Mouse (Mus musculus): ENCODE measurements around the gene Hist1h4c.
A peak's percentile ranks its signal among the peaks of the same experiment; 100 is the strongest.

The Hist1h4c gene

GRCm38 (mm10) chr13:23698300-23698693, at the start of gene Hist1h4c:
Gene Hist1h4c (minus strand): TSS chr13:23698454.
- peak; percentile 96 to 100 for DNase-seq

DNA sequence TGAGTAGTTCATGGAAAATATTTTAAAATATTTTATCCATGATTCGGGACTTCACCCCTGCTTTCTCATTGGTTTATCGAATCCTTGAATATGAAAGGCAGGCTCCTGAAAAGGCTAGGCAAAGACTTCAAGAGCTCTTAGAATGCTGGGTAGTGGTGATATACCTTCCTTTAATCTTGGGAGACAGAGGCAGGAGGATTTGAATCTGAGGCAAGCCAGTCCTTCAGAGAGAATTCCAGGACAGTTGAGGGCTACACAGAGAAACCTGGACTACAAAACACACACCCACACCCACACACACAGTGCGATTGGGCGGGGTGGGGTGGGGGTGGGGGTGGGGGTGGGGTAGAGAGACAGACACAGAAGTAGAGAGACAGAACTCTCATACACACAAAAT, 49.6 kb upstream of the Hist1h4c start:
- no peak for DNase-seq

GRCm38 (mm10) chr13:23747081-23747891, 49.0 kb upstream of the Hist1h4c start:
- no peak for DNase-seq

DNA sequence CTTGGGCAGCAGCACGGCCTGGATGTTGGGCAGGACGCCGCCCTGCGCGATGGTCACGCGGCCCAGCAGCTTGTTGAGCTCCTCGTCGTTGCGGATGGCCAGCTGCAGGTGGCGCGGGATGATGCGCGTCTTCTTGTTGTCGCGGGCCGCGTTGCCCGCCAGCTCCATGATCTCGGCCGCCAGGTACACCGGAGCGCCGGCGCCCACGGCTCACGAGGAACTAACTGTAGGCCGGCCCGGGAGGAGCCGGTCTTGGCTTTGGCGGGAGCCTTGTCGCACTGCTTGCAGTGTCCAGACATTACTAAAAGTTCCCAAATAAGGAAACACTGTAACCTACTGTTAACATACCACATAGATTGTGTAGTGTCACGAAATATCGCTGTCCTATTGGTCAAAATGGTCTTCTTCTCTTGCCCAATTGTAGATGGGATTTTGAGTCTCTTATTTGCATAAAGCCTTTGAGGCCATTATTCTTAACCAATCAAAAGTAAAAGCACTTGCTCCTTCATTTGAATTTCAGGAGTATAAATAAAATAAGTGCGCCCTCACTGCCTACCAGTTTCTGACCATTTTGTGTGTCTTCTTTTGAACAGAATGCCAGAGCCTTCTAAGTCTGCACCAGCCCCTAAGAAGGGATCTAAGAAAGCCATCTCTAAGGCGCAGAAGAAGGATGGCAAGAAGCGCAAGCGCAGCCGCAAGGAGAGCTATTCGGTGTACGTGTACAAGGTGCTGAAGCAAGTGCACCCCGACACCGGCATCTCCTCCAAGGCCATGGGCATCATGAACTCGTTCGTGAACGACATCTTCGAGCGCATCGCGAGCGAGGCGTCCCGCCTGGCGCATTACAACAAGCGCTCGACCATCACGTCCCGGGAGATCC, 48.2 kb upstream of the Hist1h4c start, which contains the start of gene Hist1h2bb:
Gene Hist1h2bb (plus strand): TSS at position 534 of the 880 bp plus-strand sequence.
- peak; percentile 60 to 72 for DNase-seq

GRCm38 (mm10) chr13:23745381-23746161, 47.3 kb upstream of the Hist1h4c start, which contains the start of gene Hist1h3c:
Gene Hist1h3c (minus strand): TSS chr13:23745602.
- DNase-seq: peak; percentile 83 to 90

GRCm38 (mm10) chr13:23744421-23745380, 46.4 kb upstream of the Hist1h4c start:
- DNase-seq: no peak

- DNase-seq: no peak
Observed at GRCm38 (mm10) chr13:23743963-23744362, 45.7 kb upstream of the Hist1h4c start.

DNA sequence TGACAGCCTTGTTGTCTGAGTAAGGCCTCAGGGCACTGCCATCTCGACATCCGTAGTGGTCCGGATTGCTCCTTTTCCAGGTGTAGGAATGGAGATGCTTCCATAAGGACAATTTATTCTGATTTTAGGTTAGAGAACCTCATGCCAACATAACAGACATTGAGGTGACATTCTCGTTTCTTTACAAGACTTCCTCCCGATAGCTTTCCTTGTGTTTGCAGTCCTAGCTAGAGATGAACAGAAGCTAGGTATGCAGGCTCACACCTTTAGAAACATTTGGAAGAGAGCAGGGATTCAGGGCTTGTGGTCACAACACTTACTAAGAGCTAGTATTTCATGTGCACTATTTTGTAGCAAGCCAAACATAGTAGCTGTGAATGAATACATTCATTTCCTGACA, 45.0 kb upstream of the Hist1h4c start:
- no peak for DNase-seq

GRCm38 (mm10) chr13:23742007-23742406, 43.8 kb upstream of the Hist1h4c start:
- no peak for DNase-seq

- DNase-seq: no peak
Observed at GRCm38 (mm10) chr13:23740910-23741309, 42.7 kb upstream of the Hist1h4c start.

GRCm38 (mm10) chr13:23740256-23740840, 42.1 kb upstream of the Hist1h4c start:
- no peak for DNase-seq

DNA sequence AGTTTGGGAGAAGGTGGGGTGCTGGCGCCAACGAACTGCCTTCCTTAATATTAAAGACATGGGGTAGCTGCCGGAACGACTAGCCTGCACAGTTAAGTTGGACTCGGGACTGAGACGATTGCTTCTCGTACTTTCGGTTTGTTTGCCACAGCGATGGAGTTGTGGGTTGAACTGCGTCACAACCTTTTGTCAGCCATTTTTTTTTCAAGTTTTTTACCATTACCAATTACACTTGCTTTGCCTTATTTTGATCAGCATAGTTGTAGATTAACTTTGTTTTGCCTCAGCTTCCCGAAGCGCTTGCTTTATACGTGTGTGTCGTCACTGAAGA, 41.6 kb upstream of the Hist1h4c start:
- DNase-seq: no peak

DNA sequence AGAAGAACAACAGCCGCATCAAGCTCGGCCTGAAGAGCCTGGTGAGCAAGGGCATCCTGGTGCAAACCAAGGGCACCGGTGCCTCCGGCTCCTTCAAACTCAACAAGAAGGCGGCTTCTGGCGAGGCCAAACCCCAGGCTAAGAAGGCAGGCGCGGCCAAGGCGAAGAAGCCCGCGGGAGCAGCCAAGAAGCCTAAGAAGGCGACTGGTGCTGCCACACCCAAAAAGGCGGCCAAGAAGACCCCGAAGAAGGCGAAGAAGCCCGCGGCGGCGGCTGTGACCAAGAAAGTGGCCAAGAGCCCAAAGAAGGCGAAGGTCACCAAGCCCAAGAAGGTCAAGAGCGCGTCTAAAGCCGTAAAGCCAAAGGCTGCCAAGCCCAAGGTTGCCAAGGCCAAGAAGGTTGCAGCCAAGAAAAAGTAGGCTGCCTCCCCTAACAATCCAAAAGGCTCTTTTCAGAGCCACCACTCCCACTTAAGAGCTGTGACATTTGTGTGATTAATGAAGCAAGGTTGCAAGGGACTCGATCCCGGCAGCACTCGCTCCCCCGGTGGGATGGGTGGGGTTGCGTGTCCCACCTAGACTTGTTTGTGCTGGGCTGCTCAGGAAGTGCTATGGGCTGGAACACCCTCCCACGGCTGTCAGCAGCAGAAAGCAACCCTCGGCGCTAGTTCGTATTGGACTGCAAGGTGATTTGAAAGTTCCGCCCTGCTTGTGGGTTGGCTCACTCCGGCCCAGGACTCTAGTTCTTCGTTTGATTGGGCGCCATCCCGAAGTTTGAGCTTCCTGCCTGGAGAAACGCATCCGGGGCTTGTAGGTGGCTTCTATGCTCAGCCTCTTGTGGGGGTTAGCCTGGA, 41.0 kb upstream of the Hist1h4c start:
- DNase-seq: peak; percentile 84 to 86

DNA sequence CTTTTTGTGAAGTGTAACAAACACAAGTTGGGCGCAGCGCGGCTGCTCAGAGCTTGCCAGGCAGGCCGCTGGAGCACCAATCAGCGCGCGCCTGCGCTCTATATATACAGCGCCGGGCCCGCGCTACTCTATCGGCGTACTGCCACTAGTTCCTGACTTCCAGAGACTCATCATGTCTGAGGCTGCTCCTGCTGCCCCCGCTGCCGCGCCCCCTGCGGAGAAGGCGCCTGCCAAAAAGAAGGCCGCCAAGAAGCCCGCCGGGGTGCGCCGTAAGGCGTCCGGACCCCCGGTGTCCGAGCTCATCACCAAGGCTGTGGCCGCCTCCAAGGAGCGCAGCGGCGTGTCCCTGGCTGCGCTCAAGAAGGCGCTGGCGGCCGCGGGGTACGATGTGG, 40.4 kb upstream of the Hist1h4c start, which contains the start of gene Hist1h1c:
Gene Hist1h1c (plus strand): TSS at position 132 of the 392 bp plus-strand sequence.
- DNase-seq: peak; percentile 75 to 77

- no peak for DNase-seq
Observed at GRCm38 (mm10) chr13:23738041-23738440, 39.8 kb upstream of the Hist1h4c start.

DNA sequence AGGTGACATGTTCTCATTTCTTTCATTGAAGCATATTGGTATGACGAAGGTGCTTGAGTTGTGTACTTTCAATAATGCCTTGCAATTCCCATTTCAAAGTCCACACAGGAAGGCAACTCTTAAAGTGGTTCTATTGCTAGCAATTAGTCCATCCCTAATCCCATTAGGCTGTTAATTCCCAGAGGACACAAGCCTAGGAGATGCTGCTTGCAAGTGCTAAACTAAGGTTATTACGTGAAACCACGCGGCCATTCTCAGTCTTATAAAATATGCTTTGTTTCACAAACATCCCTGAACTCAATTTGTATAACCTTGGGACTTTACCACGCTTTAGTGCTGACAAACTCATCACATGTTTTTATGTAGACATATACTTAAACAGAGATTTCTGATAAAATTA, 38.8 kb upstream of the Hist1h4c start:
- no peak for DNase-seq

DNA sequence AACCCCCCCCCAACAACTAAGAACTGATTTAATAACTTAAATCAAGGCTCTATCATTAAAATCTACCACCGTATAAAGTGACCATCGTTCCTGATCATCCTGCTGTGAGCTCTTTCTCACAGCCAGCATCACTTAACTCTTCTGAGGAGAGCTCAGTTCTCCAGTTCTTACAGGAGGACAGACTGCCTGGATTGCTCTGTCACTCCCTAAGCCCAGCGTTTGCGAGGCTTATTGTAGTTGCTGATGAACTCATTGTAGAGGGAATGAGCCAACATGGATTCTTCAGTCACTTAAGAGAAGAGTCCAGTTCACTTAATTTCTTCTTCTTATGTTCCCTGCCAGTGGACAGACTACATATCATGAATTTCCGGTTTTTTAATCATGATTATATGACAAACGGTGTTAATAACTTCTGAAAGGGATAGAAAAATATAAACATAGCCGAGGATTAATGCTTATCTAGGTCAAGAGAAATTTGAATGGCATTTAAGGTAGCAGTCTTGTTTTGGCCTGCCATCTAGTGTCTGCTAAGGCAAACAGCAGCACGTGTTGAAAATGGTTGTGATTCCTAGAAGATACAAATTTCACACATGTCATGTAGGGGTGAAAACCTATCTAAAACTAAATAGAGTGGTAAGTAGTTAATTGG, 34.0 kb upstream of the Hist1h4c start:
- no peak for DNase-seq

GRCm38 (mm10) chr13:23730479-23730878, 32.2 kb upstream of the Hist1h4c start:
- no peak for DNase-seq

DNA sequence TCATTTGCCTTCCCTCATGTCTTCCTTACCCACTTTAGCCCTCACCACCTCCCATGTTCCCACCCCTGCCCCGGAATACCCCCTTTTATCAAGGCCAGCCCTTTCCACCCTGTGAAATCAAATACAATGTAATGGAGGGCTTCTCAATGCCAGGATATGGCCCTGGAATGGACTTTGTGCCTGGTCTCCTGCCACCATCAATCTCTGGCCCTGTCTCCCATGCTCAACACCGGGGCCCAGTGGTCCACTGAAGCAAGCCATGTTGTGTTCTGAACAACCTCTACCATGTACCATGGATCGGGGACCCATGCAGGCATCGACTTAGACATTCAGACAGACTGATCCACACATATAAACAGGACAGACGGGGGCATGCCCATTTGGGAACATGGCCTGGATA, 31.5 kb upstream of the Hist1h4c start:
- no peak for DNase-seq

DNA sequence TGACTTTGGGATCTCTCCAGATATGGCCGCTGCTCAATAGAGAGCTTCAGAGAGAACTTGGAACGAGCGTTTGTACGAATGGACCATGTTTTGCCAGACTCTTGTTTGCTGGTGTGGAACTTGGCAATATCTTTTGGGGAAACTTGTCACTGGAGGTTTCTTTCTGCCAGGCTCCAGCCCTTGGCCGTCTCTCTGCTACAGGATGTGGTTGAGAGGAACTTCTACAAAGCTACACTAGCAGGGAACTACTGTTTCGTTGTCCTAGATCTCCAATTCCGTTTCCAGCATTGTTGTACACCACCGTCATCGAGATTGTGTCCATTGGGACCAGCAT, 30.9 kb upstream of the Hist1h4c start:
- DNase-seq: no peak
